Mouse (Mus musculus) limb, embryonic 11.5 days (tissue): ENCODE results near the gene Hpd. TPM values are rescaled to one million over a fixed set of nuclear protein-coding genes. Genes with fewer than 3 reads are reported as not detected.

Experiments used
- ATAC-seq: fragments of 200-750 bp; cut with Nextera tagmentation; 2 replicates; pipeline ENCODE4 v1.8.0; 2017; ENCODE audit warnings: low read depth; ENCODE audit not compliant: insufficient number of reproducible peaks, low FRiP score, low TSS enrichment
- DNase-seq: peaks from one replicate; pipeline ENCODE4 v3.0.0-alpha.2; 2015; ENCODE audit warnings: low spot score
- H3K27ac ChIP-seq: fragments of 300-500 bp; sonication (generic); replicated peaks from 2 replicates; pipeline ENCODE4 v1.5.1; 2014; ENCODE audit warnings: low read depth, mild to moderate bottlenecking, low read length
- H3K27me3 ChIP-seq: fragments of 300-500 bp; sonication (generic); 2 replicates; pipeline ENCODE4 v1.6.1; 2014; ENCODE audit warnings: mild to moderate bottlenecking, low read length, mixed read lengths; ENCODE audit not compliant: control insufficient read depth, insufficient read depth
- H3K36me3 ChIP-seq: fragments of 300-500 bp; sonication (generic); 2 replicates; pipeline ENCODE4 v1.6.1; 2014; ENCODE audit warnings: mild to moderate bottlenecking, low read length, moderate library complexity, mixed read lengths; ENCODE audit not compliant: control insufficient read depth, insufficient read depth
- H3K4me1 ChIP-seq: fragments of 300-500 bp; sonication (generic); 2 replicates; pipeline ENCODE4 v1.6.1; 2014; ENCODE audit warnings: low read length, mixed read lengths; ENCODE audit not compliant: control insufficient read depth, insufficient read depth
- H3K4me2 ChIP-seq: fragments of 300-500 bp; sonication (generic); 2 replicates; pipeline ENCODE4 v1.6.1; 2014; ENCODE audit warnings: low read depth, mild to moderate bottlenecking, moderate library complexity; ENCODE audit not compliant: severe bottlenecking
- H3K4me3 ChIP-seq: fragments of 300-500 bp; sonication (generic); 2 replicates; pipeline ENCODE4 v1.5.1; 2014; ENCODE audit warnings: low read depth, low read length
- H3K9ac ChIP-seq: fragments of 300-500 bp; sonication (generic); 2 replicates; pipeline ENCODE4 v1.6.1; 2014; ENCODE audit warnings: mild to moderate bottlenecking, low read length
- H3K9me3 ChIP-seq: fragments of 300-500 bp; sonication (generic); 2 replicates; pipeline ENCODE4 v1.6.1; 2016; ENCODE audit warnings: low read length; ENCODE audit not compliant: control insufficient read depth
- WGBS: fragments of 180-500 bp; shearing (Covaris S2); extraction: QIAGEN DNeasy Blood & Tissue Kit; methylation state at CpG from one replicate; pipeline ENCODE4 v1.1.7; 2014; 5-methylcytosine and 5-hydroxymethylcytosine counted together
- polyA plus RNA-seq: library from polyadenylated mRNA; unstranded; fragments of >200 nt; fragmentation: Nextera tagmentation; extraction: Ambion mirVana; gene quantifications from 2 replicates; pipeline ENCODE4 v1.2.1, GENCODE M21; 2014

Hpd gene
- polyA plus RNA-seq, 1 experiment from 2014 or later: not detected

GRCm38 (mm10) chr5:123133083-123133783 lies 49.3 kb downstream of the Hpd start:
- Histone ChIP-seq H3K4me1 (peaks cover 55% of the 10 kb centered on the region), H3K36me3 (peaks cover 8% of the 10 kb centered on the region), H3K27me3 (no peaks in the 10 kb centered on the region), H3K9me3 (no peaks in the 10 kb centered on the region), H3K27ac (no peak overlapping the region), H3K4me3 (no peak overlapping the region), H3K4me2 (no peak overlapping the region), H3K9ac (no peak overlapping the region)
- ATAC-seq: no peak
- DNase-seq: peak; percentile 94
- WGBS: 23% methylated on average over 18 of the region's 18 CpGs

GRCm38 (mm10) chr5:123132308-123133071 lies 50.0 kb downstream of the Hpd start, which contains the start of gene Rhof:
Gene Rhof, minus strand, starts transcription at chr5:123132692.
- peaks cover 51% of the 10 kb centered on the region for H3K4me1 ChIP-seq
- no peaks in the 10 kb centered on the region for H3K9me3 ChIP-seq
- no peak within 1 kb of the TSS; the same call in 1 of the 2 replicates for H3K9ac ChIP-seq
- H3K27ac ChIP-seq: no peak within 1 kb of the TSS
- no peaks in the 10 kb centered on the region for H3K27me3 ChIP-seq
- 4% methylated on average over 44 of the region's 44 CpGs for WGBS
- H3K4me3 ChIP-seq: peak within 1 kb of the TSS; percentile 21
- ATAC-seq: peak; percentile 44; the same call in 1 of the 2 replicates
- DNase-seq: peak; percentile 85
- peaks cover 5% of the 10 kb centered on the region for H3K36me3 ChIP-seq
- H3K4me2 ChIP-seq: peak within 1 kb of the TSS; percentile 45

GRCm38 (mm10) chr5:123130814-123131148 lies 51.7 kb downstream of the Hpd start:
- peaks cover 5% of the 10 kb centered on the region for H3K36me3 ChIP-seq
- 90% methylated on average over 5 of the region's 5 CpGs for whole genome bisulfite sequencing
- H3K4me3 ChIP-seq: no peak overlapping the region
- peaks cover 34% of the 10 kb centered on the region for H3K4me1 ChIP-seq
- H3K27me3 ChIP-seq: no peaks in the 10 kb centered on the region
- no peak overlapping the region for H3K27ac ChIP-seq
- no peak overlapping the region for H3K4me2 ChIP-seq
- no peaks in the 10 kb centered on the region for H3K9me3 ChIP-seq
- no peak for DNase-seq
- ATAC-seq: no peak
- H3K9ac ChIP-seq: no peak overlapping the region

DNA sequence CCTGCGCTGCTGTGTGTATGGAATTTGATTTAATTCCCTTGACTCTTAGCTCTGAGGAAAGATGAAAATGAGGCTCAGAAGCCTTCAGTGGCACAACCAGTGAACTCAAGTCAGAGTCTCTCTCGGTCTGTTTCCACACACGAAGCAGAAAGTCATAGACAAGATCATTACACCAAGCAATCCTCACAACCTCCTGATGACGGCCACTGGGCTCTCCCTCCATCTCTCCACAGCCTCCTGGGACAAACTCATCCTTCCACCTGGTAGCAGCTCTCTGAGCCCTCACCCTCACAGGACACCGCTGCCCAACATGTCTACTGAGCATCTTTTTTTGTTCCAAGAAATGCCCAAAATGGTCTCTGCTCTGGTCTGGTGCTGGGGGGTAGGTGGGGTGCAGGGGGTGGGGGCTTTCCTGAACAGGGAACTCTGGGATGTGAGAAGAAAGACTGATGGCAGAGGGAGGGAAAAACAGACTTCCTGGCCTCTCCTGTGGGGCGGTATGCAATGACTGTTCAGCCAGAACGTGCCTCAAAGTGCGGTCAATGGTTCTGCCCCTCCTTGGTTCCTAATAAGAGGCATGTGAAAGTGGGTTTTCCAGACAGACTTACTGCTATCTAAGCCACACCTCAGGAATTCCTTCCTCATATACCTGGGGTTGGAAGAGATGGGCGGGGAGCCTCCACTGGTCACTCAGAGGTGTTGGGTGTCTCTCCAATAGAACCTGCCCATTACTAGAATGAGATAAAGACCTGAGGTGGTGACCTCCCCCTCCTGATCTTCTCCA lies 52.3 kb downstream of the Hpd start:
- Histone ChIP-seq H3K27me3 (no peaks in the 10 kb centered on the region), H3K4me2 (no peak overlapping the region), H3K36me3 (peaks cover 5% of the 10 kb centered on the region), H3K27ac (no peak overlapping the region), H3K4me3 (no peak overlapping the region), H3K4me1 (peaks cover 28% of the 10 kb centered on the region), H3K9me3 (no peaks in the 10 kb centered on the region), H3K9ac (no peak overlapping the region)
- ATAC-seq (no peak), DNase-seq (no peak)
- 89% methylated on average over 9 of the region's 9 CpGs for WGBS

GRCm38 (mm10) chr5:123129170-123129757 lies 53.3 kb downstream of the Hpd start:
- 84% methylated on average over 10 of the region's 10 CpGs for WGBS
- Histone ChIP-seq H3K4me1 (peaks cover 19% of the 10 kb centered on the region), H3K36me3 (peaks cover 2% of the 10 kb centered on the region; the same call in 1 of the 2 replicates), H3K27ac (no peak overlapping the region), H3K9ac (no peak overlapping the region), H3K4me3 (no peak overlapping the region), H3K27me3 (no peaks in the 10 kb centered on the region), H3K9me3 (no peaks in the 10 kb centered on the region), H3K4me2 (no peak overlapping the region)
- ATAC-seq (no peak), DNase-seq (no peak)

GRCm38 (mm10) chr5:123128426-123129169 lies 53.9 kb downstream of the Hpd start:
- Histone ChIP-seq H3K36me3 (peaks cover 2% of the 10 kb centered on the region; the same call in 1 of the 2 replicates), H3K4me3 (no peak overlapping the region), H3K27me3 (no peaks in the 10 kb centered on the region), H3K9ac (no peak overlapping the region), H3K4me1 (peaks cover 17% of the 10 kb centered on the region), H3K9me3 (no peaks in the 10 kb centered on the region), H3K4me2 (no peak overlapping the region), H3K27ac (no peak overlapping the region)
- ATAC-seq: no peak
- 68% methylated on average over 10 of the region's 10 CpGs for WGBS
- no peak for DNase-seq

DNA sequence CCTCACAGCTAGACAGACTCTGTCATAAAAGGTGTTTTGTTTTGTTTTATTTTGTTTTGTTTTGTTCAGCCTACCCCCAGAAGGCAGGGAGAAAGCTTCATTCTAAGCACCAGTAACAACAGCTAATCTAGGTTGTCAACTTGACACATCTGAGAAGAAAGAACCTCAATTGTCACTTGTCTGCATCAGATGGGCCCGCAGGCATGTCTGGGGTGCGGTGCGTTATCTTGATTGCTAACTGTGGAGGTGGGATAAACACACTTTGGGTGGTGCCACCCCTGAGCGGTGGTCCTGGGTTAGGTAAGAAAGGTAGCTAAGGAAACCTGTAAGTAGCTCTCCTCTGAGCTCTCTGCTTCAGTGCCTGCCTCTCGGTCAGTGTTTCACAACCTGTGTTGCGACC lies 55.5 kb downstream of the Hpd start:
- WGBS: 76% methylated on average over 6 of the region's 6 CpGs
- no peaks in the 10 kb centered on the region for H3K27me3 ChIP-seq
- H3K4me1 ChIP-seq: peaks cover 6% of the 10 kb centered on the region
- no peak overlapping the region for H3K9ac ChIP-seq
- no peak overlapping the region for H3K4me2 ChIP-seq
- ATAC-seq (no peak), DNase-seq (no peak)
- H3K27ac ChIP-seq: no peak overlapping the region
- peaks cover 3% of the 10 kb centered on the region; the same call in 1 of the 2 replicates for H3K9me3 ChIP-seq
- H3K4me3 ChIP-seq: no peak overlapping the region
- peaks cover 2% of the 10 kb centered on the region for H3K36me3 ChIP-seq
